Mouse (Mus musculus): ENCODE data around the gene Pak6. TPM values are rescaled to one million over a fixed set of nuclear protein-coding genes. Genes with fewer than 3 reads are reported as not detected.

Pak6 gene
- polyA plus RNA-seq, 1 experiment from 2014 or later: 5.2 TPM

DNA sequence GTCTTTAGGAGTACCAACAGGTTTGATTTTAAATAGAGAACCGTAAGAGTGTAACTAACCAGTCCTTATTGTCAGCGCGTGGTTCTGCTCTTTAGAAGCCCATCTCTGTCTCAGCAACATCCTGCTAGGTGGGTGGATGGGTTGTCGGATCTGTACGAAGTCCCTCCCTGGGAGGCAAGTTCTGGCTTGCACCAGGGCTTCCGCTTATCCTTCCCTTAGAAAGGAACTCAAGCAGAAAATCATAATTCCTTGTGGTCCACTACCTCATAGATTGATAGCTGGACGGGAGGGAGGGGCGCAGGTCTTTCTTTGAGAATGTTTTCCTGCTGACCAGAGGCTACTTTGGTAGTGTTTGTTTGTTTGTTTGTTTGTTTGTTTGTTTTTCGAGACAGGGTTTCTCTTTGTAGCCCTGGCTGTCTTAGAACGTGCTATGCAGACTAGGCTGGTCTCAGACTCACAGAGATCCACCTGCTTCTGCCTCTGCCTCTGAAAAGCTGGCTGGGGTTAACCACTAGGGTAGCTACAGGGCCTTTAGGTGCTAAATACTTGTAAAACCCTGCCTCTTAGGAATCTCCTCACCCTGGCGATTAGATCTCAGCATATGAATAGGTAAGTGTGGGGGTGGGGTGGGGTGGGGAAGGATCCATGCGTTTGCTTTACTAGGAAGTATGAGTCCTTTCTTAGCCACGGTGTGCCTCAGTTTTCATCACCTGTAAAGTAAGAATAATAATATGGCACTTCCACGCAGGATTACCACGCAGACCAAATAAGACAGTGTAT is 10.8 kb downstream of the Pak6 start:
- H3K27me3 ChIP-seq (ENCODE audit: control insufficient read depth, insufficient read depth, low read length): peaks cover 32% of the 10 kb centered on the region
- ATAC-seq (ENCODE audit: insufficient read depth, low FRiP score): no peak
- H3K9me3 ChIP-seq (replicated peaks; ENCODE audit: control insufficient read depth, low read length): no peaks in the 10 kb centered on the region
- WGBS: 29% methylated on average over 15 of the region's 15 CpGs
- H3K36me3 ChIP-seq (ENCODE audit: control insufficient read depth, insufficient read depth, low read length): no peaks in the 10 kb centered on the region
- peaks cover 10% of the 10 kb centered on the region for H3K4me1 ChIP-seq (ENCODE audit: control insufficient read depth, insufficient read depth, low read length)
- H3K4me3 ChIP-seq (replicated peaks; ENCODE audit: low read length): no peak overlapping the region
- no peak overlapping the region for H3K4me2 ChIP-seq (ENCODE audit: low read depth, low read length)
- H3K27ac ChIP-seq (ENCODE audit: low read length): no peak overlapping the region
- no peak overlapping the region for H3K9ac ChIP-seq (ENCODE audit: low read length)

DNA sequence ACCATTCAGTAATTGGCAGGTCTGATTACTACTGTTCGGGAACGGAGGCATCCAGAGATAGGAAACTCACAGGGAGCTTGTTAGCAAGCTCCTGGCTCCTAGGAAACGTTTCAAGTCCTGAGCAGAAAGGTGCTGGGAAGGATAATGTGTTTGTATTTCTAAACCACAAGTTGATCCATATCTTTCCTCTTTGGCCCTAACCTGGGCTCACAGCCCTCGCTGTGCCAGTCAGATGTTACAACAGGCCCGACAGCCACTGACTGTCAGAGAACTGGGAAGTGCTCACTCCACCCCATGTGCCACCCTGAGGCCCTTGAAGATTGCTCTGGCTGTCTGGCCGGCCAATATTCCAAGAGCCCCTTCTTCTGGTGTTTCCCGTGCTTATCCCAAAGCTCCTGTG is 11.4 kb downstream of the Pak6 start:
- 20% methylated on average over 7 of the region's 7 CpGs for WGBS
- no peak for ATAC-seq (ENCODE audit: insufficient read depth, low FRiP score)

DNA sequence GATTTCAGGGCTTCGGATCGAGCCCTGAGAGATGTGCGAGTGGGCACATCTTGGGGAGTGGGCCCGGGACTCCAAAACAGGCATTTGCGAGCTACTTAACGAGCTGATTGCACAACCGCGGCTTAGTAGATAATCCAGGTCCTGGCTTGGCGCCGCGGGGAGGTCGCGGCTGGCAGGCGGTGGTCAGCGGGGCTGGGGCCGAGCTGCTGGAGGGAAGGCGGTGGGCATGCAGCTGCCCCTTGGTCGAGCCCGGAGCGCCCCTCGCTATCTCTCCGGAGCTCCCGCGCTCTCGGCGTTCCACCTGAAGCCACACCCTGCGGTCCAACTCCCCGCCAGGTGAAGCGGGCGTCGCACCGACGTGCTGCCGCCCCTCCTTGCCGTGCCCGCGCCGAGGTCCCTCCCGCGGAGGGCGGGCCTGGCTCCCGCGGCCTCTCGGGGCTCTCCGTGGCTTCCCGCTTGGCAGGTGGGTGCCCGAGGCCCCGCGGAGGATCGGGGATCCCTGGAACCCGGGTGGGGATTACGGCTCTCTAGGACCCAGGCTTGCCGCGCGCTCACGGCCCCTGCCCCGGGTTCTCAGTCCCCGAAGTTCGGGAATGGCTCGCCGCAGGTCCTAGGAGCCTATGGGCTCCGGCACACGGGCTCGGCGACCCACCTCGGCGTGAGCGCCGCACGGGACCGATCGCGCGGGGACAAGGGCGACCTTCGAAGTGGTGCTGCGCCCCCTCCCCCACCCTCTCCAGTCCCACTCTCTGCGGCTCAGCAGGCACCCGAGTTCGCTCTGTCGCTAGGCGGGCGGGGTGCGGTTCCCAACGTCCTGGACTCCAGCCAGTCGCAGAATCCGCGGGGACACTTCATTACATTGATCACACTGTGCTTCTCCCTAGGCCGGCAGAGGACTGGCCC is 14.0 kb downstream of the Pak6 start:
- peak; percentile 74 for ATAC-seq (ENCODE audit: insufficient read depth, low FRiP score)
- peaks cover 8% of the 10 kb centered on the region for H3K4me1 ChIP-seq (ENCODE audit: control insufficient read depth, insufficient read depth, low read length)
- no peaks in the 10 kb centered on the region for H3K9me3 ChIP-seq (replicated peaks; ENCODE audit: control insufficient read depth, low read length)
- no peaks in the 10 kb centered on the region for H3K36me3 ChIP-seq (ENCODE audit: control insufficient read depth, insufficient read depth, low read length)
- peak overlapping the region; percentile 78 for H3K9ac ChIP-seq (ENCODE audit: low read length)
- H3K27ac ChIP-seq (ENCODE audit: low read length): peak overlapping the region; percentile 52
- H3K4me2 ChIP-seq (ENCODE audit: low read depth, low read length): peak overlapping the region; percentile 95
- H3K27me3 ChIP-seq (ENCODE audit: control insufficient read depth, insufficient read depth, low read length): peaks cover 35% of the 10 kb centered on the region
- peak overlapping the region; percentile 60 for H3K4me3 ChIP-seq (replicated peaks; ENCODE audit: low read length)
- WGBS: under 1% methylated on average over 89 of the region's 89 CpGs

More for the DNA sequence above, 11.4 kb downstream of the Pak6 start:
- Histone ChIP-seq H3K4me2 (ENCODE audit: low read depth, low read length) (no peak overlapping the region), H3K9me3 (replicated peaks; ENCODE audit: control insufficient read depth, low read length) (no peaks in the 10 kb centered on the region), H3K27ac (ENCODE audit: low read length) (no peak overlapping the region), H3K9ac (ENCODE audit: low read length) (no peak overlapping the region), H3K27me3 (ENCODE audit: control insufficient read depth, insufficient read depth, low read length) (peaks cover 34% of the 10 kb centered on the region), H3K4me3 (replicated peaks; ENCODE audit: low read length) (no peak overlapping the region), H3K4me1 (ENCODE audit: control insufficient read depth, insufficient read depth, low read length) (peaks cover 8% of the 10 kb centered on the region), H3K36me3 (ENCODE audit: control insufficient read depth, insufficient read depth, low read length) (no peaks in the 10 kb centered on the region)

DNA sequence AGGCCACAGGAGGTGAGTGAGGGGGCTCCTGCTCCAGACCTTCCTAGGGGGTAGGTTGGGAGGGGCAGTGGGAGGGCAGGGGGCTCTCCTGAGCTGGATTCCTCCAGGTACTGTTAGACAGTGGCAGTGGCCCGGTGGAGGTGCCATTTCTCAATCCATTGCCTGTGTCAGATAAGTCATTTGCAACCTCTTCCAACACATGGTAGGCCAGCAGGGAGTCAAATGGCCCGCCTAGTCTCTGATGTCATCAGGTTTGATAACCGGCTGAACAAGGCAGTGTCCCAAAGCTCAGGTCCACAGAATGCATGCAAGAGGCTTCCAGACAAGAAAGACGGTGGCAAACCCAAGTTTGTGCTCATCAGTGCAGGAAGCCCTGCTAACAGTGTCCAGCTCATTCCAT is 14.7 kb downstream of the Pak6 start:
- H3K9me3 ChIP-seq (replicated peaks; ENCODE audit: control insufficient read depth, low read length): no peaks in the 10 kb centered on the region
- ATAC-seq (ENCODE audit: insufficient read depth, low FRiP score): peak; percentile 21; the same call in 1 of the 2 replicates
- peaks cover 31% of the 10 kb centered on the region for H3K27me3 ChIP-seq (ENCODE audit: control insufficient read depth, insufficient read depth, low read length)
- H3K36me3 ChIP-seq (ENCODE audit: control insufficient read depth, insufficient read depth, low read length): no peaks in the 10 kb centered on the region
- peak overlapping the region; percentile 52 for H3K27ac ChIP-seq (ENCODE audit: low read length)
- H3K4me1 ChIP-seq (ENCODE audit: control insufficient read depth, insufficient read depth, low read length): peaks cover 8% of the 10 kb centered on the region
- peak overlapping the region; percentile 60 for H3K4me3 ChIP-seq (replicated peaks; ENCODE audit: low read length)
- H3K9ac ChIP-seq (ENCODE audit: low read length): peak overlapping the region; percentile 78; the same call in 1 of the 2 replicates
- WGBS: 22% methylated on average over 4 of the region's 4 CpGs
- peak overlapping the region; percentile 95 for H3K4me2 ChIP-seq (ENCODE audit: low read depth, low read length)

DNA sequence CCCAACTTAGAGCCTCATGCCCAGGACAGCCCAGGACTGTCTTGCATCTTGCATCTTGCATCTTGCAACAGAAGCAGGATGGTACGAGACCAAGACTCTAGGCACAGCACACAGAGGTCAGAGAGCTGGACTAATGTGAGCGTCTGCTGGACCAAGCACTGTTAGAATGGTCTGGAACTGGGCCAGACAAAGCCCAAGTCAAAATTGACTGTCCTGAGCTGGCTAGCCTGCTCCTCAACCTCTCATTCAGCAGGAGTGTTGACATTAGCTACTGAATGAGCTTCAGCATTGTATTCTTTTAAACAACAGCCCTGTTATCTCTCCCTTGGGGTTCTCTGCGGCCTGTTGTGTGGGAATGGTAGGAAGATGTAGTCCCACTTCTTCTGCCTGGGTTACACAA is 16.5 kb downstream of the Pak6 start:
- 77% methylated on average over 3 of the region's 3 CpGs for WGBS
- H3K27me3 ChIP-seq (ENCODE audit: control insufficient read depth, insufficient read depth, low read length): peaks cover 31% of the 10 kb centered on the region

DNA sequence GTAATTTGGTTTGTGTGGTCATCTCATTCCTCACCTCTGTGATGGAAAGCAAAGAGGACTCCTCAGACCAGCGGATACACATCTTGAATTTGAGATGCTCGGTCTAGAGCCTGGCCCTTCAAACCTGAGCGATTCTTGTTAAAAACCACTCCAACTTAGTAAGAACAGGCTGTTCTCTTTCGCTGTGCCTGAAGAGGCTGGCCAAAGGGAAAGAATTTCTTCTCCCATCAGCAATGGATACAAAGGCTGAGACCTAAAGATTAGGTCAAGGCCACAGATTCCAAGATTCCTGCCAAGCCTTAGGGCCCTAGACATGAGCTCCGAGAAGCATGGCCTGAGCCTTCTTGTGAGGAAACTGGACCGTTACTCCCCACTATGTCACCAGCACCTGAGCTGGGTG is 17.8 kb downstream of the Pak6 start:
- WGBS: 85% methylated on average over 6 of the region's 6 CpGs
- H3K27ac ChIP-seq (ENCODE audit: low read length): no peak overlapping the region
- no peak overlapping the region for H3K9ac ChIP-seq (ENCODE audit: low read length)
- H3K4me3 ChIP-seq (replicated peaks; ENCODE audit: low read length): no peak overlapping the region
- no peaks in the 10 kb centered on the region for H3K9me3 ChIP-seq (replicated peaks; ENCODE audit: control insufficient read depth, low read length)
- H3K4me2 ChIP-seq (ENCODE audit: low read depth, low read length): no peak overlapping the region
- no peak for ATAC-seq (ENCODE audit: insufficient read depth, low FRiP score)
- no peaks in the 10 kb centered on the region for H3K36me3 ChIP-seq (ENCODE audit: control insufficient read depth, insufficient read depth, low read length)
- H3K27me3 ChIP-seq (ENCODE audit: control insufficient read depth, insufficient read depth, low read length): peaks cover 20% of the 10 kb centered on the region
- peaks cover 8% of the 10 kb centered on the region for H3K4me1 ChIP-seq (ENCODE audit: control insufficient read depth, insufficient read depth, low read length)

More for the DNA sequence above, 16.5 kb downstream of the Pak6 start:
- ATAC-seq (ENCODE audit: insufficient read depth, low FRiP score): no peak
- Histone ChIP-seq H3K27ac (ENCODE audit: low read length) (no peak overlapping the region), H3K4me3 (replicated peaks; ENCODE audit: low read length) (no peak overlapping the region), H3K4me1 (ENCODE audit: control insufficient read depth, insufficient read depth, low read length) (peaks cover 8% of the 10 kb centered on the region), H3K9me3 (replicated peaks; ENCODE audit: control insufficient read depth, low read length) (no peaks in the 10 kb centered on the region), H3K9ac (ENCODE audit: low read length) (no peak overlapping the region), H3K4me2 (ENCODE audit: low read depth, low read length) (no peak overlapping the region), H3K36me3 (ENCODE audit: control insufficient read depth, insufficient read depth, low read length) (no peaks in the 10 kb centered on the region)

DNA sequence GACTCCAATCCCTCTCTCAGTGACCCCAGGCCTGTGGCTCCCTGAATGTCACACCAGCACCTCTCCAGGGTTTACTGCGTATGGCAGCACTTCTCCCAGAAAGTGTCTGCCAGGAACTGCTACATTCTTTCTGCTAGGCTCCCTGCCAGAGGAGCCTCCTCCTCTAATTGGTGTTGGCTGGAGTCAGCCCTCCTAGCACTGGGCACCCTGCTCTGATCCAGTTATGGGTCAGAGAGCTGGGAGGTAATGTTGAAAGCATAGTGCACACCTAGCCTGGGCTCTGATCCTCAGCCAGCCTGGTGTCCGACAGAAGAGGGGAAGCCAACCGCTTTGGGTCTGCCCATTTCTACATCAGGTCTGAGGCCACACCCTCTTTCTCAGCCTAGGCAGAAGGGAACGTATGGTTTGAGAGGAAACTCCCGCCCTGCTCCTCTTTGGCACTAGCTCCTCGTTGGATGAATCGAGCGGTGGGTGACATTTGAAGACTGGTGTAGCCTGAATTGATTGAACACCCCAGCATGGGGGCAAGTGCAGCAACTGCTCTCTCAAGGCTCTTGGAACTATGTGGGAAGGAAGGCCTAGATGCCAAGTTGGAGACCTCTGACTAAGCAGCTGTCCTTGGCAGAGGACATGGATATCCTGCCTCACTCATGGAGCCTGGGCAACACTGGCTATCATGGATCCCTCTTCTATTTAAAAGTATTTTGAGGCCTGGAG is 19.6 kb downstream of the Pak6 start:
- H3K9ac ChIP-seq (ENCODE audit: low read length): no peak overlapping the region
- H3K9me3 ChIP-seq (replicated peaks; ENCODE audit: control insufficient read depth, low read length): no peaks in the 10 kb centered on the region
- H3K27me3 ChIP-seq (ENCODE audit: control insufficient read depth, insufficient read depth, low read length): peaks cover 9% of the 10 kb centered on the region
- H3K27ac ChIP-seq (ENCODE audit: low read length): no peak overlapping the region
- no peak overlapping the region for H3K4me2 ChIP-seq (ENCODE audit: low read depth, low read length)
- no peaks in the 10 kb centered on the region; the same call in 1 of the 2 replicates for H3K4me1 ChIP-seq (ENCODE audit: control insufficient read depth, insufficient read depth, low read length)
- no peak for ATAC-seq (ENCODE audit: insufficient read depth, low FRiP score)
- 51% methylated on average over 8 of the region's 8 CpGs for WGBS
- no peaks in the 10 kb centered on the region for H3K36me3 ChIP-seq (ENCODE audit: control insufficient read depth, insufficient read depth, low read length)
- no peak overlapping the region for H3K4me3 ChIP-seq (replicated peaks; ENCODE audit: low read length)

DNA sequence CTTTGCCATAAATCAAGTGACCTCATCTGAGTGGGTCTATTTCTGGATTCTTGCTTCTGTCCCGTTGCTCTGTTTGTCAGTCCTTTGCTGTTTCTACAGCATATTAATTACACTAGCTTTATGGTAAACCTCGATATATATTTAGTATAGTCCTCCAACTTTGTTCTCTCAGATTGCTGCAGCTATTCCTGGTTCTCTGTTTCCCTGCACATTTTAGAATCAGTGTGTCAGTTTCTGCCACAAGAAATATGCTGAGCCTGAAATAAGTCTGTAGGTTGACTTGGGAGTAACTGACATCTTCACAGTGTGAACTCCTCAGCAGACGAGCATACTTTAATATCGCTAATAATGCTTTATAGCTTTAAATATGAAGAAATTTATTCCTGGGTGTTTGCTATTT is 22.0 kb downstream of the Pak6 start:
- Histone ChIP-seq H3K9ac (ENCODE audit: low read length) (no peak overlapping the region), H3K27me3 (ENCODE audit: control insufficient read depth, insufficient read depth, low read length) (no peaks in the 10 kb centered on the region), H3K4me1 (ENCODE audit: control insufficient read depth, insufficient read depth, low read length) (no peaks in the 10 kb centered on the region), H3K4me3 (replicated peaks; ENCODE audit: low read length) (no peak overlapping the region), H3K9me3 (replicated peaks; ENCODE audit: control insufficient read depth, low read length) (no peaks in the 10 kb centered on the region), H3K4me2 (ENCODE audit: low read depth, low read length) (no peak overlapping the region), H3K27ac (ENCODE audit: low read length) (no peak overlapping the region), H3K36me3 (ENCODE audit: control insufficient read depth, insufficient read depth, low read length) (no peaks in the 10 kb centered on the region)
- no peak for ATAC-seq (ENCODE audit: insufficient read depth, low FRiP score)
- 78% methylated on average over 4 of the region's 4 CpGs for WGBS

Data from stomach, embryonic 16.5 days (tissue).